Mouse (Mus musculus) spleen, adult 2 months (tissue): ENCODE results near the gene Dnah14. TPM values are rescaled to one million over a fixed set of nuclear protein-coding genes. Genes with fewer than 3 reads are reported as not detected.

Experiments used
- DNase-seq, 2 experiments: peaks; one replicate each; pipeline versions ENCODE4 v3.0.0 to v3.0.0-alpha.2; 2012 to 2021; ENCODE audit warnings: low spot score in 2 of 2, low read depth in 1 of 2
- H3K27ac ChIP-seq: fragments of 200-500 bp; 2 replicates; pipeline ENCODE4 v1.5.1; 2012; ENCODE audit warnings: low read length, inconsistent platforms; ENCODE audit not compliant: insufficient read depth
- H3K27me3 ChIP-seq: fragments of 200-500 bp; 2 replicates; pipeline ENCODE4 v1.6.1; 2012; ENCODE audit warnings: mild to moderate bottlenecking, moderate library complexity, low read length, inconsistent platforms; ENCODE audit not compliant: control insufficient read depth, insufficient read depth
- H3K36me3 ChIP-seq: fragments of 200-500 bp; 2 replicates; pipeline ENCODE4 v1.6.1; 2012; ENCODE audit warnings: mild to moderate bottlenecking, low read length, inconsistent platforms; ENCODE audit not compliant: control insufficient read depth, insufficient read depth
- H3K4me1 ChIP-seq: fragments of 200-500 bp; 2 replicates; pipeline ENCODE4 v1.6.1; 2011; ENCODE audit warnings: inconsistent platforms; ENCODE audit not compliant: control insufficient read depth, insufficient read depth, insufficient read length
- H3K4me3 ChIP-seq: fragments of 200-500 bp; 2 replicates; pipeline ENCODE4 v1.5.1; 2011; ENCODE audit warnings: mild to moderate bottlenecking, inconsistent platforms; ENCODE audit not compliant: insufficient read depth, insufficient read length; ENCODE audit errors: extremely low read depth
- CTCF ChIP-seq: fragments of 200-500 bp; IDR thresholded peaks from 2 replicates; pipeline ENCODE4 v1.5.1; 2011; ENCODE audit warnings: mild to moderate bottlenecking, inconsistent platforms; ENCODE audit not compliant: insufficient read depth, insufficient read length, insufficient replicate concordance; ENCODE audit errors: extremely low read depth
- POLR2A ChIP-seq: fragments of 200-500 bp; IDR thresholded peaks from 2 replicates; pipeline ENCODE4 v1.6.1; 2011; ENCODE audit warnings: low read depth, low read length, inconsistent platforms
- WGBS: fragments of 180-500 bp; shearing (Covaris S2); methylation state at CpG from one replicate; pipeline ENCODE4 v1.1.7; 2018; 5-methylcytosine and 5-hydroxymethylcytosine counted together
- polyA plus RNA-seq: library from polyadenylated mRNA; depleted of rRNA; stranded (reverse); fragments of >200 nt; gene quantifications from 2 replicates; pipeline ENCODE4 v1.2.3, GENCODE M21; 2012

Gene Dnah14
- polyA plus RNA-seq, 1 experiment, result not detected

DNA sequence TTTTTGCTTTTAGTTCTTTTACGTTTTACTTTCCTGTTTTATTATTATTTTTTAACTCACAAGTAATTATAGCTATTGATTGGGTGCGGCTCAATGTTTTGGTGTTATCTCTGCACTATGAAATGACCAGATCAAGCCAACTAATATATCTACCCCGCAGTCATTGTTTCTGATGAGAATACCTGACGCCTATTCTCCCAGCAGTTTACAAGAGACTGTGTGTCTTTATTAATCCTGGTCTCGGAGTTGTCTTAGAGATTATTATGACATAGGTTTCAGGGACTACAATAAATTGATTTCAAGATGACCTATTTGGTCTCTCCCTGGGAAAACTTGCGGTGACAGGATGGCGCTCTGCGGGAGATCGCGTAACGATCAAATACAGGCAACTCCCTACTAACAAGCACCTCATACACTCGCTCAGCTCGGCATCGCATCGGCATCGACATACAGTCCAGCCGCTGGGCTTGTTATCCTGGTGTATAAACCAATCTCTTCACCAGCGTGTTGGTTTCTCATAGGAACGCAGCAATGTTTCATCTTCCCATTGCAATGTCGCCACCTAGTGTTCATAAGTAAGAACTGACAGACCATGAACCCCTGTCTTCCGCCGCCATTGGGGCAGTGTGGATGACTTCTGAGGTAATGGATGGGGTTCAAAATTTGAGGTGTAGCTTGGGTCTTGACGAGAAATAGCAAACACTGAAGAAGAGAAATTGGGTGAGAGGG, 31.2 kb upstream of the Dnah14 start:
- 35% methylated on average over 23 of the region's 23 CpGs for WGBS
- peak; percentile 25 for DNase-seq
- Histone ChIP-seq H3K4me1 (no peaks in the 10 kb centered on the region), H3K27me3 (no peaks in the 10 kb centered on the region), H3K36me3 (no peaks in the 10 kb centered on the region), H3K27ac (no peak overlapping the region), H3K4me3 (no peak overlapping the region)
- TF ChIP-seq POLR2A (no peak), CTCF (peak; percentile 68; the same call in 1 of the 2 replicates)

DNA sequence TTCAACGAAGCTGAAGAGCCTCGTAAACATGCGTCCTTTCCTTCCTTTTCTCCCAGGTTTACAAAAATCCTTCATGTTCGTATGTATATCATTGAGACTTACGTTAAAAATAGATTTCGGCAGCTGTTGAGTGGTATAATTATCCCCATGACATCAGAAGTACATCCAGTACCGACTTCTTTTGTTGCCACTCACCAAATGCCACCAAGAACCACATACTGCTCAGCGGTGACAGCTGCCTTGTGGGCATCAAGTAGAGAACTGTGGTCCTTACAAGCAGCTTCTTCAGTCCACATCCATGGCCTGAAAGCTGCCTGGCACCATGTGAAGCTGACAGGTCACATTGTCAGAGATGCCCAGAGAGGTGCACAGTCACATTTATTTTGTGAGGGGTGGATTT, 26.4 kb upstream of the Dnah14 start:
- H3K4me1 ChIP-seq, result no peaks in the 10 kb centered on the region
- WGBS, result 89% methylated on average over 8 of the region's 8 CpGs
- H3K4me3 ChIP-seq, result no peak overlapping the region
- DNase-seq, result no peak
- no peaks in the 10 kb centered on the region for H3K36me3 ChIP-seq
- H3K27ac ChIP-seq, result no peak overlapping the region
- no peaks in the 10 kb centered on the region for H3K27me3 ChIP-seq
- TF ChIP-seq POLR2A (no peak), CTCF (no peak)

DNA sequence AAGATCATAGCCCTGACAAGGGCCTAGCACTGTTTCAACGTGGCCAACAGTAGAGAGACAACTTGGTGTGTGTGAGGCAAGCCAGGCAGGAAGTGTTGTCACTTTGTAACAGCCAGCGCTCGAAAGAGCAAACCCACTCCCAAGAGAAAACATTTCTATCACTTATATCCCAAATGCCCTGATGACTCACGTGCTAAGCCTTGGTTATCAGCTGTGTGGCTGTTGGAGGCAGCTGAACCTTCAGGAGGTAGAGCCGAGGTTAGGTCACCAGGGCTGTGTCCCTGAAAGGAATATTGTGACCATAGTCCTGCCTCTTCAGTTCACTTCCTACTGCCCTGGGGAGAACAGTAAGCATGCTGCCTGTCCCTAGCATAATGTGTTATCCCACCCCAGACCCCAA, 25.5 kb upstream of the Dnah14 start:
- no peaks in the 10 kb centered on the region for H3K4me1 ChIP-seq
- DNase-seq, result no peak
- no peak for TF ChIP-seq CTCF
- no peak for TF ChIP-seq POLR2A
- H3K27me3 ChIP-seq, result no peaks in the 10 kb centered on the region
- no peak overlapping the region for H3K27ac ChIP-seq
- H3K4me3 ChIP-seq, result no peak overlapping the region
- H3K36me3 ChIP-seq, result no peaks in the 10 kb centered on the region
- WGBS, result 65% methylated on average over 5 of the region's 5 CpGs

DNA sequence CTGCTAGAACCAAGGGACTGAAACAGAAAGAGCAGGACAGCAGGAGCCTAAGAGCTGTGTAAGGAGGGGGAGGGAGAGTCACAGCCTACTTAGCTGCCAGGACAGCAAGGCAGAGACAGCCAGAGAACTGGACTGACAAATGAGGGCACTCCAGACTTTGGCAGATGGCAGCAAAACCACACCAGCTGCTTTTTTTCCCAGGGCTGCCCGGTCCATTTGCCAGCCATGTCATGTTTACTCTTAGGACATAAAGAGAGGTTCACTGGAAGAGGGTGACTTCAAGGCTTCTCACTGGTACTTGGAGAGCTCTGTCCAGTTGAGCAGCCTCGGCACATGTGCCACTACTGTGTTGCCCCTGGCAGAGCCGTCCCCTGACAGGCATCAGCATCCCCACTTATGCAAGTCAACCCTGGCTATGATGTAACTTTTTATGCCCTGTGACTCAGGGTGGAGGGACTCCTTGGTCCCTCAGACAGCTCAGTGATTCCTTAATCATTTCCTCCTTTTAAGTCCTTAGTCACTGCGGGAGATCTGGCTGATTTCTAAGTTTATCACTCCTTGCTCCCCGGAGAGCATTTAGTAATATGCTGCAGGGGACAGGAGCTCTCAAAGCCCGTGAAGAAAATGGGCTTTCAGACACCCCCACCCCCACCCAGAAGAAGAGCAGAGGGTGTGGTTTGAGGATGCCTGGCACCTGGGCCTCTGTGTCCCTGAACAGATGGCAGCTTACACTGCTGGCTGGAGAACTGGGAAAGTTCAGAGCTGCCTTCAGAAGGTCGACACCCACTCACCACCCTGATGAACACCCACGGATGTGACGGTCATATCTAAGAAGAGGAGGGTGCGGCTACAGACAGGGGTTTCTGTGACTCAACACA, 23.6 kb upstream of the Dnah14 start:
- no peaks in the 10 kb centered on the region for H3K4me1 ChIP-seq
- no peaks in the 10 kb centered on the region for H3K27me3 ChIP-seq
- H3K36me3 ChIP-seq, result no peaks in the 10 kb centered on the region
- no peak for DNase-seq
- 41% methylated on average over 10 of the region's 10 CpGs for WGBS
- H3K4me3 ChIP-seq, result no peak overlapping the region
- TF ChIP-seq POLR2A, result no peak
- TF ChIP-seq CTCF, result no peak
- H3K27ac ChIP-seq, result no peak overlapping the region

DNA sequence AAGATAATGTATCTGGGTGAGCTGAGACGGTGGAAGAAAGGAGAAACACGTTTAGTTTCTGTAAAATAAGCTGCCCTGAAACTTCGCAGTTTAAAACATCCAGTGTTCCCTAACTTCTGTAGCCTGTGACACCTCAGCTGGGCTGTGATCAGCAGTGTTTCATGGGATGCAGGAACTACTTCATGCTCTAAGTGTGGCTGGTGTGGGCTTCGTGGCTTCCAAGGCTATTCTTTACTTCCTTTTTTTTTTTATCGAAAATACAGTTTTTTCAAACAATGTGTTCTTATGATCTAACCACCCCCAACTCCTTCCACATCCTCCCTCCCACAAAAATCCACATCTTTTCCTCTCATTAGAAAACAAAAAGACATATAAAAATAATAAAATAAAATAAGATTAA, 20.9 kb upstream of the Dnah14 start:
- no peak for DNase-seq
- Histone ChIP-seq H3K27ac (no peak overlapping the region), H3K36me3 (no peaks in the 10 kb centered on the region), H3K4me1 (no peaks in the 10 kb centered on the region), H3K4me3 (no peak overlapping the region), H3K27me3 (no peaks in the 10 kb centered on the region)
- TF ChIP-seq CTCF (no peak), POLR2A (no peak)
- WGBS, result 17% methylated on average over 5 of the region's 5 CpGs

DNA sequence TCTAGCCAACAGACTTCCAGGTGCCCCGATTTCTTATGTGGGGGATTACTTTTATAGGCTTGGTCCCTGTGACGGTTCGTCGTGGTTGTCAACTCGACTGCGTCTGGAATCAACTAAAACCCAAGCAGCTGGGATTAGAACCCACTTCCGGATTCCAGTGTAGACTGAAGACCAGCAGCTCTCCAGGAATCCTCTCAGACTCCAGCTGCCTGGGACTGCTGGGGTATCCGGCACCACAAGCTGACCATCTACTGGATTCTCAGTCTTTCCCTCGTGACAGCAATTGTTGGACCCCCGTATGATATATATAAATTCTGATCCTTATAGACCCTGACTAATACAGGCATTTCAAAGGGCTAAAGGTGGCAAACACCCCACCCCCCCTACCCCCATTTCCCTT, 16.7 kb upstream of the Dnah14 start:
- Histone ChIP-seq H3K27me3 (no peaks in the 10 kb centered on the region), H3K4me1 (no peaks in the 10 kb centered on the region), H3K4me3 (no peak overlapping the region), H3K27ac (no peak overlapping the region), H3K36me3 (no peaks in the 10 kb centered on the region)
- 88% methylated on average over 10 of the region's 10 CpGs for WGBS
- TF ChIP-seq POLR2A, result no peak
- no peak for TF ChIP-seq CTCF
- DNase-seq, result no peak
